Mouse (Mus musculus): ENCODE results near the gene Prima1.

GRCm38 (mm10) chr12:103214797-103215196 is 27.2 kb downstream of the Prima1 start:
- no peak for TF ChIP-seq ZC3H11A (IDR thresholded peaks at IDR 0.05; ENCODE audit: borderline replicate concordance, low read depth, low read length)
- TF ChIP-seq ZNF384 (IDR thresholded peaks at IDR 0.05; ENCODE audit: low read depth, low read length) = no peak
- TF ChIP-seq CHD2 (IDR thresholded peaks at IDR 0.05; ENCODE audit: low read depth, low read length) = no peak
